28 mouse cellular contexts compared by ENCODE assay signal in genomic region chr16:45495326-45495725, GRCm38 (mm10). TPM values are rescaled to one million over a fixed set of nuclear protein-coding genes. Genes with fewer than 3 reads are reported as not detected.
"Had no signal": no experiment of that assay in that cellular context is flagged by ENCODE, and none has a peak within 500 bp of the region (broad histone marks: within the 10 kb centered on the region; RNA-seq: fewer than 3 reads in every experiment).

No protein-coding gene starts in this region.

- H3K27me3 ChIP-seq: intestine, embryonic 15.5 days; limb, embryonic 12.5 days; limb, embryonic 15.5 days; lung, embryonic 15.5 days had no signal

- H3K9ac ChIP-seq: intestine, embryonic 15.5 days; limb, embryonic 12.5 days; limb, embryonic 15.5 days; liver, embryonic 14.5 days; liver, postnatal 0 days; lung, embryonic 15.5 days had no signal

- ATAC-seq: intestine, embryonic 15.5 days; liver, postnatal 0 days had no signal

- H3K9me3 ChIP-seq: intestine, embryonic 15.5 days; limb, embryonic 12.5 days; limb, embryonic 15.5 days; lung, embryonic 15.5 days had no signal

- H3K4me1 ChIP-seq: intestine, embryonic 15.5 days; limb, embryonic 12.5 days; limb, embryonic 15.5 days; lung, embryonic 15.5 days had no signal

- H3K4me3 ChIP-seq: intestine, embryonic 15.5 days; limb, embryonic 12.5 days; limb, embryonic 15.5 days; lung, embryonic 15.5 days had no signal

- DNase-seq: kidney, adult 18-20 months; kidney, postnatal 4 days; left cerebral cortex, postnatal 4 days; liver, postnatal 0 days; lung, postnatal 10 days; lung, postnatal 36 days; midbrain, embryonic 14.5 days; thymus, postnatal 25 days had no signal

- H3K4me2 ChIP-seq: intestine, embryonic 15.5 days; limb, embryonic 12.5 days; limb, embryonic 15.5 days; liver, embryonic 11.5 days; lung, embryonic 15.5 days; midbrain, embryonic 11.5 days had no signal

- H3K36me3 ChIP-seq: intestine, embryonic 15.5 days; limb, embryonic 12.5 days; limb, embryonic 15.5 days; lung, embryonic 15.5 days had no signal

- H3K27ac ChIP-seq: intestine, embryonic 15.5 days; limb, embryonic 12.5 days; limb, embryonic 15.5 days; liver, embryonic 14.5 days; lung, embryonic 15.5 days had no signal

RNA-seq across cellular contexts. Expression of gene Gm609, which starts 2.6 kb away (rescaled TPM):
- total RNA-seq: left cerebral cortex, postnatal 4 days; megakaryocyte progenitor cell, adult 5-6 weeks; megakaryocyte-erythroid progenitor cell, adult 5-6 weeks; midbrain, postnatal 0 days had no signal
- polyA plus RNA-seq: limb, embryonic 12.5 days; limb, embryonic 15.5 days; lung, embryonic 15.5 days; midbrain, embryonic 11.5 days; midbrain, embryonic 14.5 days; midbrain, postnatal 0 days; neural tube, embryonic 11.5 days; neural tube, embryonic 14.5 days; spleen, adult 2 months had no signal

RNA-seq across cellular contexts. Expression of gene Gm17783, which starts 36.5 kb away (rescaled TPM):
- total RNA-seq: layer of hippocampus, adult 18-20 months; layer of hippocampus, postnatal 14 days; left cerebral cortex, adult 8-10 months; left cerebral cortex, postnatal 4 days; megakaryocyte progenitor cell, adult 5-6 weeks; megakaryocyte-erythroid progenitor cell, adult 5-6 weeks; midbrain, postnatal 0 days had no signal
- polyA plus RNA-seq: limb, embryonic 12.5 days; limb, embryonic 15.5 days; liver, embryonic 11.5 days; liver, embryonic 14.5 days; liver, postnatal 0 days; lung, embryonic 15.5 days; midbrain, embryonic 11.5 days; midbrain, embryonic 14.5 days; midbrain, postnatal 0 days; neural tube, embryonic 11.5 days; neural tube, embryonic 14.5 days; spleen, adult 2 months; thymus, postnatal 0 days had no signal

RNA-seq across cellular contexts. Expression of gene Slc9c1, which starts 39.8 kb away (rescaled TPM):
- total RNA-seq: layer of hippocampus, adult 18-20 months; layer of hippocampus, postnatal 14 days; left cerebral cortex, adult 8-10 months; left cerebral cortex, postnatal 14 days; left cerebral cortex, postnatal 4 days; megakaryocyte progenitor cell, adult 5-6 weeks; megakaryocyte-erythroid progenitor cell, adult 5-6 weeks; midbrain, postnatal 0 days had no signal
- polyA plus RNA-seq: limb, embryonic 12.5 days; limb, embryonic 15.5 days; liver, embryonic 11.5 days; liver, embryonic 14.5 days; liver, postnatal 0 days; lung, embryonic 15.5 days; midbrain, embryonic 11.5 days; midbrain, embryonic 14.5 days; midbrain, postnatal 0 days; neural tube, embryonic 11.5 days; neural tube, embryonic 14.5 days; small intestine, adult 2 months; spleen, adult 2 months; stomach, embryonic 16.5 days had no signal
